Mouse (Mus musculus): ENCODE measurements at regions not wholly inside any gene's neighbourhood (a gene's known extent, or its start where the extent isn't known, plus 50 kb on each side); places are given as distances from the start of the nearest gene placed in this dataset.
A peak's percentile ranks its signal among the peaks of the same experiment; 100 is the strongest.

- H3K4me1 ChIP-seq (ENCODE audit: control insufficient read depth in 1 of 2, insufficient read depth in 2 of 2, low read length in 2 of 2), result peaks cover 3 to 7% of the 10 kb centered on the region in 2 experiments
- H3K79me2 ChIP-seq (ENCODE audit: control insufficient read depth, insufficient read depth, low read length, poor library complexity), result no peaks in the 10 kb centered on the region
- no peak overlapping the region for H3K27ac ChIP-seq (ENCODE audit: control insufficient read depth, low read depth, low read length)
- no peaks in the 10 kb centered on the region for H3K27me3 ChIP-seq (ENCODE audit: control insufficient read depth in 1 of 2, insufficient read depth in 2 of 2, low read length in 2 of 2)
- H3K9me3 ChIP-seq (replicated peaks; ENCODE audit: insufficient read depth, low read length), result no peaks in the 10 kb centered on the region
- no peak overlapping the region for H3K4me3 ChIP-seq (ENCODE audit: control insufficient read depth in 1 of 2, insufficient read depth in 1 of 2, low read depth in 2 of 2, low read length in 2 of 2)
- DNase-seq (ENCODE audit: low read depth, low spot score), result peak; percentile 58
- H3K9ac ChIP-seq (ENCODE audit: control insufficient read depth, low read depth, low read length, poor library complexity, severe bottlenecking), result no peak overlapping the region
- H3K36me3 ChIP-seq (ENCODE audit: control insufficient read depth in 1 of 2, insufficient read depth in 2 of 2, low read length in 2 of 2), result peaks cover 0 to 11% of the 10 kb centered on the region in 2 experiments; a peak in 2 of 4 replicates
- no peak for TF ChIP-seq USF1 (IDR thresholded peaks at IDR 0.05; ENCODE audit: low read depth, low read length)
- TF ChIP-seq ZKSCAN1 (IDR thresholded peaks at IDR 0.05; ENCODE audit: low read depth, low read length), result no peak
- no peak for TF ChIP-seq BHLHE40 (IDR thresholded peaks at IDR 0.05; ENCODE audit: borderline replicate concordance, low read depth, low read length)
- no peak for TF ChIP-seq TBP (IDR thresholded peaks at IDR 0.05; ENCODE audit: low read depth, low read length)
- TF ChIP-seq MAFK (IDR thresholded peaks at IDR 0.05; ENCODE audit: borderline replicate concordance, low read depth, low read length), result no peak
- peak; percentile 71 for TF ChIP-seq TCF12 (IDR thresholded peaks at IDR 0.05; ENCODE audit: low read depth, low read length)
- peak; percentile 72; the same call in 1 of the 2 replicates for TF ChIP-seq MEF2A (IDR thresholded peaks at IDR 0.05; ENCODE audit: extremely low read depth, insufficient replicate concordance, low read depth, low read length, poor library complexity, severe bottlenecking)
- TF ChIP-seq NRF1 (IDR thresholded peaks at IDR 0.05; ENCODE audit: insufficient read depth, low read depth, low read length, poor library complexity, severe bottlenecking), result no peak
- no peak for TF ChIP-seq TAL1 (IDR thresholded peaks at IDR 0.05; ENCODE audit: low read length)
- no peak for TF ChIP-seq SMC3 (IDR thresholded peaks at IDR 0.05; ENCODE audit: low read depth, low read length)
- TF ChIP-seq GATA1 (IDR thresholded peaks at IDR 0.05; ENCODE audit: low read depth, low read length), result peak; percentile 51
- no peak for TF ChIP-seq POLR2AphosphoS5 (IDR thresholded peaks at IDR 0.05; ENCODE audit: borderline replicate concordance, low read depth, low read length)
- no peak for TF ChIP-seq MYC (IDR thresholded peaks at IDR 0.05; ENCODE audit: low read depth, low read length)
- no peak for TF ChIP-seq CTCF (IDR thresholded peaks at IDR 0.05 in 2 of 3, conservative IDR thresholded peaks at IDR 0.05 in 1 of 3; ENCODE audit: control insufficient read depth in 1 of 3, insufficient read depth in 1 of 3, low read depth in 2 of 3, low read length in 3 of 3, poor library complexity in 1 of 3, severe bottlenecking in 1 of 3)
- TF ChIP-seq ZC3H11A (IDR thresholded peaks at IDR 0.05; ENCODE audit: low read depth, low read length), result no peak
- no peak for TF ChIP-seq NELFE (IDR thresholded peaks at IDR 0.05; ENCODE audit: low read depth, low read length)
- TF ChIP-seq RAD21 (IDR thresholded peaks at IDR 0.05; ENCODE audit: low read depth, low read length), result no peak
- no peak for TF ChIP-seq HCFC1 (IDR thresholded peaks at IDR 0.05; ENCODE audit: low read depth, low read length)
- TF ChIP-seq SIN3A (IDR thresholded peaks at IDR 0.05; ENCODE audit: low read length), result 0 out of 2 replicates have a peak, but pooled peaks have one; percentile 9
- TF ChIP-seq UBTF (IDR thresholded peaks at IDR 0.05; ENCODE audit: borderline replicate concordance, insufficient read depth, low read depth, low read length), result no peak
- no peak for TF ChIP-seq MAZ (IDR thresholded peaks at IDR 0.05; ENCODE audit: low read depth, low read length)
- TF ChIP-seq GABPA (IDR thresholded peaks at IDR 0.05; ENCODE audit: low read depth, low read length), result no peak
- TF ChIP-seq ETS1 (IDR thresholded peaks at IDR 0.05; ENCODE audit: low read depth, low read length), result peak; percentile 53
- no peak for TF ChIP-seq E2F4 (IDR thresholded peaks at IDR 0.05; ENCODE audit: borderline replicate concordance, low read depth, low read length)
- no peak for TF ChIP-seq JUND (IDR thresholded peaks at IDR 0.05; ENCODE audit: low read depth, low read length)
- TF ChIP-seq RCOR1 (IDR thresholded peaks at IDR 0.05; ENCODE audit: low read depth, low read length), result peak; percentile 31; the same call in 1 of the 2 replicates
- TF ChIP-seq ZNF384 (IDR thresholded peaks at IDR 0.05; ENCODE audit: low read depth, low read length), result no peak
- no peak for TF ChIP-seq CHD1 (IDR thresholded peaks at IDR 0.05; ENCODE audit: low read depth, low read length)
- TF ChIP-seq POLR2AphosphoS2 (IDR thresholded peaks at IDR 0.05; ENCODE audit: low read length), result no peak
- peak; percentile 43 to 59; a peak in 3 of 4 replicates for TF ChIP-seq EP300 (IDR thresholded peaks at IDR 0.05; ENCODE audit: low read depth in 1 of 2, low read length in 2 of 2)
- TF ChIP-seq MAX (IDR thresholded peaks at IDR 0.05; ENCODE audit: low read length), result no peak
- TF ChIP-seq MXI1 (IDR thresholded peaks at IDR 0.05; ENCODE audit: low read depth, low read length), result no peak
- TF ChIP-seq USF2 (IDR thresholded peaks at IDR 0.05; ENCODE audit: borderline replicate concordance in 1 of 2, insufficient read depth in 1 of 2, low read depth in 1 of 2, low read length in 2 of 2), result no peak
- TF ChIP-seq MYB (IDR thresholded peaks at IDR 0.05; ENCODE audit: low read depth, low read length), result no peak
- TF ChIP-seq POLR2A (IDR thresholded peaks at IDR 0.05; ENCODE audit: control insufficient read depth in 1 of 2, insufficient read depth in 1 of 2, low read depth in 1 of 2, low read length in 2 of 2, poor library complexity in 1 of 2), result no peak
- TF ChIP-seq ELF1 (IDR thresholded peaks at IDR 0.05; ENCODE audit: low read depth, low read length), result no peak
- no peak for TF ChIP-seq KAT2A (conservative IDR thresholded peaks at IDR 0.05; ENCODE audit: low read depth, low read length)
These were observed 637.6 kb downstream of the Stpg2 start for GRCm38 (mm10) chr3:139842988-139843605.

All from MEL (cell line).